Mouse (Mus musculus): ENCODE measurements around the gene Vwa8.

Vwa8 gene

DNA sequence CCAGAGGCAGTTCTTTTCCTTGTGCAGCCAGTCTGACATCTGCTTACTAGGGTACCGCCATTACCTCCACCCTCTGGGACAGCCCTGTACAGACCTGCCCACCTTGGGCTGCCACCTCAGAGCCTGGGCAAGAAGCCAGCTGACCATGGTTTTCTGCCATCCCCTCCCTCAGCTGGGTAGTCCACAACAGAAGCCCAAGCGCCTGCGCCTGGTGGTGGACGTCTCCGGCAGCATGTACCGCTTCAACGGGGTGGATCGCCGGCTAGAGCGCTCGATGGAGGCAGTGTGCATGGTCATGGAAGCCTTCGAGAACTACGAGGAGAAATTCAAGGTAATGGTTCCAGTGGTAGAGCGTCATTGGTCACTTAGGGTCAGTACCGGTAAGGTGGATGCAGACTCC lies 333.9 kb downstream of the Vwa8 start:
- no peak for DNase-seq (ENCODE audit: low spot score in 2 of 2)

DNA sequence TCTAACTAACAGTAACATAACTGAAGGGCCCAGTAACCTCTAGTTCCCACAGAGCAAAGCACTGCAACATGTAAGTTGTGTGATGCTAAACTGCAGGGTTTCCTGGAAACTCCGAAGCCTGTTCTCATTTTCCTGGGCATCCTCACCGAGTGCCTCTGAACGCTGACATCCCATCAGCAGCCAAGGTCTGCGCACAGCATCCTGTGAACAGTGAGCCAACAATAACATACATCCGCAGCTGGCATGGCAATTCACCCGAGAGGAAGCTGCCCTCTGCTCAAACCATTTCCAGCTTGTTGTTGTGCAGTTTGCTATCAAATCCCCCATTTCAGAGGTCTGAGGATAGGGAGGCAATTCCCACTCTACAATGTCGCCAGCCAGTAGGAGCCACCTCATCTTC lies 334.4 kb downstream of the Vwa8 start:
- DNase-seq (ENCODE audit: low spot score in 2 of 2) = no peak

DNA sequence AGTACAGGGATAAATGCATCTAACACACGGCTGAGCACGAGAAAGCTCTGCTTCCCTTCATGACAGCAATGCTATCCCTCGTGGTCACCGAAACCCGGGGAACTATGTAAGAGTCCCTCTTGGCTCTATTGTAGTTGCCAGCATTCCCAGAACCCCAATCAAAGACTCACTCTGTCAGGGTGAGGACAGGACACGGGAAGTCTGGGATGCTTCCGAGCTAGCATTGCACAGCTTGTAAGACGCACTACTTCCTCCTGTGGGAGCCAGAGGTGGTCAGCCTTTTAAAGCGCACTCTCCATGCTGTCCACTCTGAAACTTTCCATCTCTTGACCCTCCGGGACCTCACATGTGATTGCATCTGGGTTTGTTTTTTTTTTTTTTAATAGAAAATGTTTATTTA lies 335.2 kb downstream of the Vwa8 start:
- DNase-seq (ENCODE audit: low spot score in 2 of 2) = no peak

GRCm38 (mm10) chr14:79185018-79185685 lies 336.3 kb downstream of the Vwa8 start:
- no peak for DNase-seq (ENCODE audit: low spot score in 2 of 2)

- no peak for DNase-seq (ENCODE audit: low spot score in 2 of 2)
Measured at GRCm38 (mm10) chr14:79186976-79187375, 338.1 kb downstream of the Vwa8 start.

GRCm38 (mm10) chr14:79196711-79197110 lies 347.9 kb downstream of the Vwa8 start:
- DNase-seq (ENCODE audit: low spot score in 2 of 2) = no peak

DNA sequence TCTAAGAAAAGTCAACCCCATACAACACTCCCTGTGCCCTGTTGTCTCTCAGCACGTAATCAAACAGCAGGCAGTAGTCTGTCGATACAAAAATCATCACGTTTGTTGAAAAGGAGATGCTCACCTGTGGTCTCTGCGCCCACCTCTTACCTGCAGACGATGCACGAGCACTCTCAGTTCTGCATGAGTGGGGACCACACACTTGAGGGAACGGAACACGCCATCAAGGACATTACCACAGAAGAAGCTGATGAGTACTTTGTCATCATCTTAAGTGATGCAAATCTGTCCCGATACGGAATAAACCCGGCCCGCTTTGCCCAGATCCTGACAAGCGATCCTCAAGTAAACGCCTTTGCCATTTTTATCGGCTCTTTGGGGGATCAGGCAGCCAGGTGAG lies 349.2 kb downstream of the Vwa8 start:
- no peak for DNase-seq (ENCODE audit: low spot score in 2 of 2)

- DNase-seq (ENCODE audit: low spot score in 2 of 2) = no peak
Measured at GRCm38 (mm10) chr14:79200133-79200891, 351.5 kb downstream of the Vwa8 start.

- DNase-seq (ENCODE audit: low spot score in 2 of 2) = no peak
Measured at GRCm38 (mm10) chr14:79200892-79201285, 352.0 kb downstream of the Vwa8 start.

GRCm38 (mm10) chr14:79202722-79203362 lies 354.0 kb downstream of the Vwa8 start:
- no peak for DNase-seq (ENCODE audit: low spot score in 2 of 2)

- peak in 1 of 2 experiments; percentile 44 for DNase-seq (ENCODE audit: low spot score in 2 of 2)
Measured at GRCm38 (mm10) chr14:79203496-79204158, 354.8 kb downstream of the Vwa8 start.

- DNase-seq (ENCODE audit: low spot score in 2 of 2) = no peak
Measured at GRCm38 (mm10) chr14:79204866-79205265, 356.0 kb downstream of the Vwa8 start.

DNA sequence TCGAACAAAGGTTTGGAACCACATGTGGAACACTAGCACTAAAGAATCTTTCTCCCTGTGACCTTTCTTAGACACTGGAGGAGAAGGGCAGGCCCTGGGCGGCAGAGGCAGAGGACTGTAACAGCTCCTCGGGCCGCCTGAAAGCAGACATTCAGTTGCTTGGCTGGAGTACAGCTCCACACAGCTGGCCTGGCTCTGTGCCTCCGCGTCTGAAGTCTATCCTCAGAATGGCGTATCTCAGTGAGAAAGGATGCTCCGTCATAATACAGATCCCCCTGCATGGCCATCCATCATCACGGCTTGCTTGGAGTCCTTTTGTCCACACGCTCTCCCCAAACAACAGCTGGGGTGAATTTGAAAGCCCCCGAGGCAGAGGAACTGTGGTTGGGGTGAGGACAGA lies 357.4 kb downstream of the Vwa8 start:
- peak; percentile 54 to 60 for DNase-seq (ENCODE audit: low spot score in 2 of 2)

DNA sequence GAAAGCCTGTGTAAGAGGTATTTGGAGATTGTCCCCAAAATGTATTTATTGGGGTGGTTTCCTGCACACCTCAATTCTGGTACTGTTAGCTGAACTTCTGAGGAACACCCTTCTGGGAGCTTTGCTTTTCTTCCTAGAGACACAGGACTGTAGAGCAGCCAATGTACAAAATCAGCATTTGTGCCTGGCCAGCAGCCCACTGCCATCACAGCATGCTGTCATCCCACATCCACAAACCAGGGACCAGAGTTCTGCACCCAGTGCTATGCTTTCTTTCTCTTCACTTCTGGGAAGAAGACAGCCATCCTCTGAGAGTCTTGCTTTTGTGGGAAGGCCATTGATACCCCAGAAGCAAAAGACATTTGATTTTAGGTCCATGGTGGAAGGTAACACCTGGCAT lies 359.6 kb downstream of the Vwa8 start:
- no peak for DNase-seq (ENCODE audit: low spot score in 2 of 2)

DNA sequence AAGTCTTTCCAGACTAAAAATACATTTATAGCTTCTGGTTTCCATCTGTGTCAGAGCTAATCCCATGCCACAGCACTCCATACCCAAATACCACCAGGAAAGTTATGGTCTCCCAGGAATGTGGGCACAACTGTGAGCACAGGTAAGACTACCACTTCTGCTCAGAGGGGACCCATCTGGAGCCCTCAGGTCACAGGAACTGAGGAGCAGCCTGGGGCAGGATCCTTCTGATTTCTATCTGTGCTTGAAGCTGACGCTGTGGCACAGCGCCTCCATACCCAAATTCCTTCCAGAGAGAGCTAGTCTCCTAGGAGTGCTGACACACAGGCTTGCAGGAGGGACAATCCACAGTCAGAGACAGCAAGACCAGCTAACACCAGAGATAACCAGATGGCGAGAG lies 361.0 kb downstream of the Vwa8 start:
- no peak for DNase-seq (ENCODE audit: low spot score in 2 of 2)

DNA sequence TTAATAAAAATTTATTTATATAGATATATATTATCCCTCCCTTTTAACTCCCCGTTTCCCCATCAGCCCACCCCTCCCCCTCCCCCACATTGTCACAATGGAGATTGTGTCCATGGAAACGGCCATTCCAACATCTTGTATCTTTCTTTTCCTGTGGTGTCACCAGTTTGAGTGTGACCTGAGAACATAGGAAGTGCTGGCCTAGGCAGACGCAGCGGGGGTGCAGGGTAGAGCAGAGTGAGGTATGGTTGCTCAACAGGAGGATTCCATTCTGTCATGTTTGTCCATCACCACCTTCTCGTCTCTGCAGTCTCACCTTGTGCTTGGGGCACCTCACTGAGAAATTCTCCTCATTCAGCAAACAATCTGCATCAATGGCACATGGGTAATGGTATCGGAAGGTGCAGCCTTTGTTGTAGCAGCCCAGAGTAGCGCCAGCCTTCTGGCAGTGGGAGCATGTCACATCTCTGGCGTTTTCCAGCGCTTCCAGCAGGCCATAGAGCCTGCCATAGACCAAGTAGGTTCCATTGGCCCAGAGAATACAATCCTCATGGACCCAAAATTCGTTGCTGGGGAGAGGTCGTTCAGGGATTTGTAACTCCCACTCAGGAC lies 363.6 kb downstream of the Vwa8 start:
- DNase-seq (ENCODE audit: low spot score in 2 of 2) = no peak

GRCm38 (mm10) chr14:79214129-79214528 lies 365.3 kb downstream of the Vwa8 start:
- no peak for DNase-seq (ENCODE audit: low spot score in 2 of 2)

GRCm38 (mm10) chr14:79214660-79215249 lies 365.9 kb downstream of the Vwa8 start:
- DNase-seq (ENCODE audit: low spot score in 2 of 2) = no peak

GRCm38 (mm10) chr14:79216366-79216765 lies 367.5 kb downstream of the Vwa8 start:
- DNase-seq (ENCODE audit: low spot score in 2 of 2) = no peak

GRCm38 (mm10) chr14:79223431-79224036 lies 374.7 kb downstream of the Vwa8 start:
- no peak for DNase-seq (ENCODE audit: low spot score in 2 of 2)

GRCm38 (mm10) chr14:79225458-79225857 lies 376.6 kb downstream of the Vwa8 start:
- no peak for DNase-seq (ENCODE audit: low spot score in 2 of 2)
